Mouse (Mus musculus): ENCODE measurements around the gene Twist2.

DNA sequence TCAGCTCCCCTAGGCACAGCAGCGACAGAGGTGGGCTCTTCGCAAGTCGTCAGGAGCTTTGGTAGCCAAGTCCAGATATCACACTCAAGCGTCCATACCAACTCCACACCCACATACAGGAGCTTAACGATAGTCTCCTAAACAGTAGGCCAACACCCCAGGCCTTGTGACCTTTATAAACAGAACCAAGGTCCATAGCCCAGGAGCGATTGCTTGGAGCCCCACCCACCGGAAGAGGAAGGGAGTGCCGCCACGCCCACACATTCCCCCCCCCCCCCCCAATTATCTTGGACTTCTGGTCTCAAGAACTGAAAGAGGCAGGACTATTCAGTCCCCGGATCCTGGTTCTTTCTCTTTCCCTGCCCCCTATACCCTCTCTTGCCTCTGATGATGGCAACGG, 92.3 kb downstream of the Twist2 start:
- TF ChIP-seq POLR2A (IDR thresholded peaks at IDR 0.05; ENCODE audit: borderline replicate concordance, extremely low read depth, low read depth, low read length) (no peak), CTCF (IDR thresholded peaks at IDR 0.05; ENCODE audit: insufficient read depth, low read length) (no peak)

Data from lung, adult 2 months (tissue).